Mouse (Mus musculus) neutrophil, adult 5-6 weeks (primary cell): ENCODE results near the gene Cbln1. TPM values are rescaled to one million over a fixed set of nuclear protein-coding genes. Genes with fewer than 3 reads are reported as not detected.

Experiments
- total RNA-seq: library from RNA; stranded (forward); fragments of 200-1000 nt; gene quantifications from 2 replicates; pipeline ENCODE4 v1.2.3, GENCODE M21; 2017

The Cbln1 gene
- total RNA-seq, 1 experiment from 2014 or later: not detected

Other genes starting within 250 kb of the Cbln1 start
- gene 4933402J07Rik, start 91.2 kb upstream of the Cbln1 start, total RNA-seq: not detected in 2 replicates